In genomic region chr11:47130432-47130831, GRCm38 (mm10) we compare ENCODE assay signal across 19 mouse cellular contexts.
"Had no signal": no experiment of that assay in that cellular context is flagged by ENCODE, and none has a peak within 500 bp of the region (broad histone marks: within the 10 kb centered on the region; RNA-seq: fewer than 3 reads in every experiment).

No protein-coding gene starts in this region.

- H3K27ac ChIP-seq: heart, embryonic 10.5 days; hindbrain, embryonic 10.5 days; hindbrain, embryonic 12.5 days; hindbrain, embryonic 14.5 days; intestine, embryonic 15.5 days; layer of hippocampus, adult 2 months; left cerebral cortex, adult 2 months; limb, embryonic 10.5 days; limb, embryonic 12.5 days; liver, embryonic 12.5 days; liver, embryonic 14.5 days had no signal

- H3K4me3 ChIP-seq: gastrocnemius, adult 2 months; heart, embryonic 10.5 days; heart, embryonic 12.5 days; hindbrain, embryonic 10.5 days; hindbrain, embryonic 12.5 days; intestine, embryonic 15.5 days; layer of hippocampus, adult 2 months; left cerebral cortex, adult 2 months; limb, embryonic 10.5 days; limb, embryonic 12.5 days; liver, embryonic 12.5 days had no signal

- H3K9ac ChIP-seq: forebrain, postnatal 0 days; heart, embryonic 12.5 days; hindbrain, embryonic 12.5 days; hindbrain, embryonic 14.5 days; intestine, embryonic 15.5 days; limb, embryonic 12.5 days; liver, embryonic 12.5 days; liver, embryonic 14.5 days had no signal

- DNase-seq: forebrain, postnatal 0 days; gastrocnemius, adult 2 months; gastrocnemius, postnatal 10 days; heart, postnatal 4 days had no signal

- H3K27me3 ChIP-seq: heart, embryonic 12.5 days; hindbrain, embryonic 12.5 days; intestine, embryonic 15.5 days; limb, embryonic 12.5 days; liver, embryonic 12.5 days had no signal

- H3K9me3 ChIP-seq: heart, embryonic 10.5 days; heart, embryonic 12.5 days; hindbrain, embryonic 10.5 days; hindbrain, embryonic 12.5 days; intestine, embryonic 15.5 days; limb, embryonic 10.5 days; limb, embryonic 12.5 days; liver, embryonic 12.5 days had no signal

- H3K4me1 ChIP-seq: heart, embryonic 10.5 days; heart, embryonic 12.5 days; hindbrain, embryonic 12.5 days; intestine, embryonic 15.5 days; liver, embryonic 12.5 days had no signal

- ATAC-seq: forebrain, postnatal 0 days; hindbrain, embryonic 16.5 days; inflammation-experienced regulatory T-cells, adult 6 months; intestine, embryonic 15.5 days; intestine, postnatal 0 days; liver, embryonic 12.5 days had no signal

- H3K4me2 ChIP-seq: heart, embryonic 12.5 days; hindbrain, embryonic 12.5 days; hindbrain, embryonic 14.5 days; intestine, embryonic 15.5 days; limb, embryonic 12.5 days; liver, embryonic 12.5 days had no signal

- H3K36me3 ChIP-seq: heart, embryonic 10.5 days; heart, embryonic 12.5 days; hindbrain, embryonic 10.5 days; hindbrain, embryonic 12.5 days; intestine, embryonic 15.5 days; limb, embryonic 10.5 days; limb, embryonic 12.5 days; liver, embryonic 12.5 days had no signal
